Mouse (Mus musculus) heart, embryonic 10.5 days (tissue): ENCODE measurements around the gene Gsto2. TPM values are rescaled to one million over a fixed set of nuclear protein-coding genes. Genes with fewer than 3 reads are reported as not detected.
"Not testable (repeated sequence)": the region's sequence is repeated elsewhere in the genome, so short reads cannot be mapped to it uniquely, and the experiment has no call there.

ENCODE experiments used
- DNase-seq: peaks from one replicate; pipeline ENCODE4 v3.0.0-alpha.2; 2017; ENCODE audit warnings: low spot score
- H3K27ac ChIP-seq: fragments of 300-500 bp; sonication (generic); 2 replicates; pipeline ENCODE4 v1.5.1; 2016; ENCODE audit warnings: mild to moderate bottlenecking
- H3K27me3 ChIP-seq: fragments of 300-500 bp; sonication (generic); 2 replicates; pipeline ENCODE4 v1.6.1; 2016; ENCODE audit warnings: mild to moderate bottlenecking; ENCODE audit not compliant: poor library complexity, insufficient read depth, severe bottlenecking
- H3K36me3 ChIP-seq: fragments of 300-500 bp; sonication (generic); 2 replicates; pipeline ENCODE4 v1.6.1; 2016; ENCODE audit warnings: mild to moderate bottlenecking, moderate library complexity
- H3K4me1 ChIP-seq: fragments of 300-500 bp; sonication (generic); 2 replicates; pipeline ENCODE4 v1.6.1; 2016; ENCODE audit warnings: mild to moderate bottlenecking
- H3K4me3 ChIP-seq: fragments of 300-500 bp; sonication (generic); 2 replicates; pipeline ENCODE4 v1.5.1; 2016; ENCODE audit warnings: mild to moderate bottlenecking, moderate library complexity
- H3K9me3 ChIP-seq: fragments of 300-500 bp; sonication (generic); 2 replicates; pipeline ENCODE4 v1.6.1; 2016; ENCODE audit warnings: mild to moderate bottlenecking, moderate library complexity
- WGBS: fragments of 180-500 bp; shearing (Covaris S2); methylation state at CpG from one replicate; pipeline ENCODE4 v1.1.7; 2016; 5-methylcytosine and 5-hydroxymethylcytosine counted together
- polyA plus RNA-seq: library from polyadenylated mRNA; unstranded; fragments of >200 nt; fragmentation: Nextera tagmentation; extraction: Ambion mirVana; gene quantifications from 2 replicates; pipeline ENCODE4 v1.2.1, GENCODE M21; 2016

Gene Gsto2
- polyA plus RNA-seq, 1 experiment from 2014 or later = 1.0 TPM

DNA sequence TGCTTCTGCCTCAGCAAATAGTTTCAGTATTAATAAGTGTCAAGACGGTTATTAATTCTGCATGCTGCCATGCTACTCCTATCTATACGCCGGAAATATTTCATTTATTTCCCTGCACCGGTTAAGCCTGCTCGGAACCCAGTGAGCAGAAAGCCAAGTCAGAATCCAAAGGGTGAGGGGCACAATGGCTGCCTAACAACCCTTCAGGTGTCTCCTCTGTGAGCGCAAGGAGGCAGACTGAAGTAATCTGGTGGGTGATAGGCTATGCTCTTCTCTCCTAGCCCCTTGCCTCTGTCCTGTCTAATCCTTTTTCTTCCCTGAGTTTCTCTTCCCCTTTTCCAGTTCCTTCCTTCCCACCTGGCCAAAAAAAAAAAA, 27.8 kb upstream of the Gsto2 start:
- Histone ChIP-seq H3K36me3 (no peaks in the 10 kb centered on the region), H3K4me3 (peak overlapping the region; percentile 65), H3K9me3 (no peaks in the 10 kb centered on the region), H3K4me1 (peaks cover 11% of the 10 kb centered on the region; the same call in 1 of the 2 replicates), H3K27me3 (peaks cover 33% of the 10 kb centered on the region), H3K27ac (peak overlapping the region; percentile 17; the same call in 1 of the 2 replicates)
- under 1% methylated on average over 6 of the region's 6 CpGs for WGBS
- no peak for DNase-seq

DNA sequence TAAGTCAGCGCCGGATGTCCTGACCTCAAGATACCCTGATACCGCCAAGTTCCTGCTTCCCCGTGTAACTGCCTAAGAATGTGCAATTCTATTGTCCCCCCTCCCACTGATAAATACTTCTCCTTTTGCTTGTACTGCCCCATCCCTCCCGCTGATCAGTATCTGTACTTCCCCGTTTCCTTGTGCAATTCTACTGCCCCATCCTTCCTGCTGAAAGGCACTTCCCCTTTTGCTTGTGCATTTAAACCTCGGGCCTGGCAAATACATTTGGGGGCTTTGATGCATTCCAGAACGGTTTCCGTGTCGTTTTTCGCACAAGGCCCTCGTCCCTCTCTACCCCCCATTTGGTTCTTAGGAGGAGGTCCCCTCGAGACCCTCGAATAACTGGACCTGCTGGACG, 24.1 kb upstream of the Gsto2 start:
- not testable (repeated sequence) for H3K27ac ChIP-seq, H3K36me3 ChIP-seq, H3K9me3 ChIP-seq, DNase-seq, H3K4me3 ChIP-seq
- H3K27me3 ChIP-seq = peaks cover 24% of the 10 kb centered on the region
- 71% methylated on average over 15 of the region's 15 CpGs for WGBS
- H3K4me1 ChIP-seq = peaks cover 11% of the 10 kb centered on the region; the same call in 1 of the 2 replicates

- peaks cover 8% of the 10 kb centered on the region for H3K4me1 ChIP-seq
- DNase-seq = no peak
- no peaks in the 10 kb centered on the region for H3K9me3 ChIP-seq
- WGBS = 92% methylated on average over 3 of the region's 3 CpGs
- no peak overlapping the region for H3K4me3 ChIP-seq
- H3K36me3 ChIP-seq = no peaks in the 10 kb centered on the region
- no peak overlapping the region for H3K27ac ChIP-seq
- no peaks in the 10 kb centered on the region for H3K27me3 ChIP-seq
Observed at GRCm38 (mm10) chr19:47849735-47850134, 15.6 kb upstream of the Gsto2 start.

DNA sequence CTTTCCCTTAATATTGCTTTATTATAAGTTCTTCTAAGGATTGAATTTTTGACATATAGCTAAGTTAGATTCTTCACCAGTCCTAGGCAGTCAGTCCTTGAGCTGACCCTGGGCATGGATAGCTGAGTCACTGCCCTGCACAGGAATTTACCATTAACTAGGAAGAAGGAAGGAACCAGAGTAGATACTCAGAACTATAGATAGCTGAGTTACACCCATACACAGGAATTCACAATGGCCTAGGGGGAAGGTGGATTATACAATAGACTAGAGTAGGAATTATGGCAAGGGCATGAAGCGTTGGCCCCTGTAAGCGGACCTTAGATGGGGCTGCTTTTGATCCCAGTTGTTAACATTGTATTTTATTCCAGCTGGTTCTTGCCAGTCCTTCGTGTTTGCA, 13.2 kb upstream of the Gsto2 start:
- H3K36me3 ChIP-seq, DNase-seq, H3K4me3 ChIP-seq, H3K9me3 ChIP-seq, H3K27ac ChIP-seq, H3K27me3 ChIP-seq: not testable (repeated sequence)
- peaks cover 10% of the 10 kb centered on the region for H3K4me1 ChIP-seq
- 81% methylated on average over 3 of the region's 3 CpGs for WGBS

DNA sequence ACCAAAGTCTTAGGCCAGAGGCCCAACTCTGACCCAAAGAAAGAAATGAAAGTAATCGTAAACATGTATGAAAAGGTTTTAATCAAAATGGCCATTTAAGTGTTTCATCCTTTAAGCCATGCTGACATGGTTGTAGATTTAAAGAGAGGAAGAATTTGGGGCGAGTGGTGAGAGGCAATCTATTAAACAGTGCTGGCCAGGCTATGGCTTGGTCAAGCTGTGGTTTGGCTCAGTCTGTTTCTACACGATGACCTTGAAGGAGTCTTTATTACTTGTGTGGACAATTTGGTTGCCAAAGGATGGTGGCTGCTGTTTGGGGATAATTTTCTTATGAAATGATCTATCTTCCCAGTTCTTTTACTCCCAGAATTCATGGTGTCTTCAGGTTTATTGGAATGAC, 12.3 kb upstream of the Gsto2 start:
- no peaks in the 10 kb centered on the region for H3K9me3 ChIP-seq
- peaks cover 3% of the 10 kb centered on the region; the same call in 1 of the 2 replicates for H3K36me3 ChIP-seq
- H3K4me1 ChIP-seq = peaks cover 10% of the 10 kb centered on the region
- no peak overlapping the region for H3K27ac ChIP-seq
- DNase-seq = no peak
- H3K4me3 ChIP-seq = no peak overlapping the region
- WGBS = 76% methylated on average over 3 of the region's 3 CpGs
- H3K27me3 ChIP-seq = no peaks in the 10 kb centered on the region

- DNase-seq = no peak
- Histone ChIP-seq H3K27ac (peak overlapping the region; percentile 85), H3K4me1 (peaks cover 10% of the 10 kb centered on the region), H3K9me3 (no peaks in the 10 kb centered on the region), H3K36me3 (peaks cover 14% of the 10 kb centered on the region), H3K27me3 (no peaks in the 10 kb centered on the region), H3K4me3 (peak overlapping the region; percentile 79)
- WGBS = 30% methylated on average over 13 of the region's 13 CpGs
Observed at GRCm38 (mm10) chr19:47853951-47854795, 11.2 kb upstream of the Gsto2 start.

DNA sequence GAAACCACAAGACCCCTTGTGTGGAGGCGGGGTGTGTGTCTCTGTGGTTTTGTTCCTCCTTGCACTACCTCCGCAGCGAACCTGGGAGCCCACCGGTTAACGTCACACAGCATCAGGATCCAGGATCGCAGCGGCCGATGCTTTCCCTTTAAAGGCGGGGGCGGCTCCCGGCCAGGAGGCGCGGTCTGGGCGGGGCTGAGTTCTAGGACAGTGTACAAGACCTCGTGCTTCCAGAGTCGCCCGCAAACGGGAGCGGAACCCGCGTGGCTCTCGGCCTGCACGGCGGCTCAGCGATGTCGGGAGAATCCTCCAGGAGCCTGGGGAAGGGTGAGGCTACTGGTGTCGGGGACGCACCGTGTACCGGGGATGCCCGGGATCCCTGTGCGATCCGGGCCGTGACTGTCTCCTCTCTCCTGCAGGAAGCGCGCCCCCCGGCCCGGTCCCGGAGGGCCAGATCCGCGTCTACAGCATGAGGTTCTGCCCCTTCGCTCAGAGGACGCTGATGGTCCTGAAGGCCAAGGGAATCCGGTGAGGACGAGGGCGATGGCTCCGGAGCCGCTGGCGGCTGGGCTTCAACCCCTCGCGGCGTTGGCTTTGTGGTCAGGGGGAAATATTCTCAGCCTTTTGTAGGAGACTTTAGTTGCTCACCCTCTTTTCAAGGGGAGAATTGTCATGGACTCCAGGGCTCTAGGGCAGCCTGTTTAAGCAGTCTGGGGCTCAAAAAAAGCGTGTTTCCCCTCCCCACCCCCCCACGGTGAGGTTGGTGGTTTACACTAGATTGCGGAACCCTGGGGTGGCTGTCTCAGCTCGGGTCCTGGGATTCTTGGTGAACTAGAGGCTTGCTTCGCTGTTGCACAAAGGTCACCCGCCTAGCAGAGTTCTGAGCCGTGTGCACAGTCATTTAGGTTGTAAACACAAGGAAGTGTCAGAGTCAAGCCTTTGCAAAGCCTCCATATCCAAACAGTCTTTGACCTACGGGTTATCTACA, 10.2 kb upstream of the Gsto2 start, which contains the start of gene Gsto1:
Gene Gsto1, plus strand, starts transcription at position 175 of the 988 bp plus-strand sequence.
- Histone ChIP-seq H3K27me3 (no peaks in the 10 kb centered on the region), H3K4me1 (peaks cover 10% of the 10 kb centered on the region), H3K36me3 (peaks cover 15% of the 10 kb centered on the region), H3K27ac (peak within 1 kb of the TSS; percentile 85), H3K9me3 (no peaks in the 10 kb centered on the region), H3K4me3 (peak within 1 kb of the TSS; percentile 79)
- under 1% methylated on average over 60 of the region's 60 CpGs for WGBS
- DNase-seq = peak; percentile 94

- no peaks in the 10 kb centered on the region for H3K9me3 ChIP-seq
Observed at GRCm38 (mm10) chr19:47857957-47858942, 7.1 kb upstream of the Gsto2 start.

GRCm38 (mm10) chr19:47859180-47859579, 6.2 kb upstream of the Gsto2 start:
- Histone ChIP-seq H3K27me3 (no peaks in the 10 kb centered on the region), H3K27ac (no peak overlapping the region), H3K9me3 (no peaks in the 10 kb centered on the region), H3K4me1 (peaks cover 5% of the 10 kb centered on the region), H3K4me3 (no peak overlapping the region), H3K36me3 (peaks cover 27% of the 10 kb centered on the region)
- DNase-seq = no peak
- 93% methylated on average over 8 of the region's 8 CpGs for WGBS

More at GRCm38 (mm10) chr19:47857957-47858942, 7.1 kb upstream of the Gsto2 start:
- no peaks in the 10 kb centered on the region for H3K27me3 ChIP-seq
- H3K27ac ChIP-seq = no peak overlapping the region
- 83% methylated on average over 18 of the region's 18 CpGs for WGBS
- H3K4me3 ChIP-seq = no peak overlapping the region
- no peak for DNase-seq
- H3K36me3 ChIP-seq = peaks cover 25% of the 10 kb centered on the region
- peaks cover 10% of the 10 kb centered on the region for H3K4me1 ChIP-seq

GRCm38 (mm10) chr19:47862581-47862980, 2.8 kb upstream of the Gsto2 start:
- H3K4me3 ChIP-seq = no peak overlapping the region
- H3K27me3 ChIP-seq = no peaks in the 10 kb centered on the region
- H3K9me3 ChIP-seq = no peaks in the 10 kb centered on the region
- H3K36me3 ChIP-seq = peaks cover 30% of the 10 kb centered on the region
- peaks cover 6% of the 10 kb centered on the region; the same call in 1 of the 2 replicates for H3K4me1 ChIP-seq
- no peak for DNase-seq
- no peak overlapping the region for H3K27ac ChIP-seq
- WGBS = 87% methylated on average over 3 of the region's 3 CpGs

- no peak overlapping the region for H3K4me3 ChIP-seq
- DNase-seq = peak; percentile 63
- no peaks in the 10 kb centered on the region for H3K27me3 ChIP-seq
- H3K27ac ChIP-seq = no peak overlapping the region
- 93% methylated on average over 9 of the region's 9 CpGs for WGBS
- no peaks in the 10 kb centered on the region for H3K9me3 ChIP-seq
- H3K4me1 ChIP-seq = peaks cover 6% of the 10 kb centered on the region; the same call in 1 of the 2 replicates
- peaks cover 17% of the 10 kb centered on the region for H3K36me3 ChIP-seq
Observed at GRCm38 (mm10) chr19:47864051-47864450, 1.3 kb upstream of the Gsto2 start.

GRCm38 (mm10) chr19:47864721-47865120, 613 bp upstream of the Gsto2 start:
- Histone ChIP-seq H3K27ac (peak overlapping the region; percentile 96), H3K4me1 (peaks cover 6% of the 10 kb centered on the region; the same call in 1 of the 2 replicates), H3K36me3 (peaks cover 16% of the 10 kb centered on the region), H3K27me3 (peaks cover 3% of the 10 kb centered on the region; the same call in 1 of the 2 replicates), H3K4me3 (peak overlapping the region; percentile 73), H3K9me3 (no peaks in the 10 kb centered on the region)
- peak; percentile 47 for DNase-seq
- 78% methylated on average over 7 of the region's 7 CpGs for WGBS
